Mouse (Mus musculus) liver, postnatal 0 days (tissue): ENCODE measurements around the gene Rusc1.

Experiments
- CTCF ChIP-seq: sonication (generic); IDR thresholded peaks from 2 replicates; pipeline ENCODE4 v1.5.1; 2016; ENCODE audit warnings: antibody characterized with exemption, low read depth
- EP300 ChIP-seq: IDR thresholded peaks from 2 replicates; pipeline ENCODE4 v1.6.1; 2016; ENCODE audit warnings: antibody characterized with exemption, low read depth, mild to moderate bottlenecking

DNA sequence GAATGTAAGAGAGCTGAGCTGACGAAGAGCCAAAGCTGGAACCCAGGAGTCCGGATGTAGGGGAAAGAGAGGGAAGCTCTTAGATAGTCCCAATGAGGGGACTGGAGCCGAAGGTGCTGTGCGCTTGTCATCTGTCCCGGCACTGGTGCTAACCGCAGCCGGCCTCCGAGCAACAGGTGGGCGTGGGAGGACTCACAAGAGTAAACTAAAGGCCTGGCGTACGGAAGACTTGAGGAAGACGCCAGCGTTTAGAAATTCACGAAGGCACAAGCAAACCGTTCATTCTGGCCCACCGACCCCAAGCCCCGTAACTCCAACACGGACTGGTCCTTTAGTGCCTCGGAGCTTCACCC, 8.3 kb upstream of the Rusc1 start:
- TF ChIP-seq CTCF: no peak
- no peak for TF ChIP-seq EP300
